Mouse (Mus musculus) layer of hippocampus, postnatal 25 days (tissue): ENCODE data around the gene Efhc2. TPM values are rescaled to one million over a fixed set of nuclear protein-coding genes. Genes with fewer than 3 reads are reported as not detected.
A peak's percentile ranks its signal among the peaks of the same experiment; 100 is the strongest.

Experiments used
- DNase-seq, 2 experiments: peaks; one replicate each; pipeline ENCODE4 v3.0.0; 2022; ENCODE audit warnings: mixed read lengths in 2 of 2, low spot score in 1 of 2; ENCODE audit errors: extremely low spot score in 1 of 2
- total RNA-seq, 2 experiments: library from RNA; stranded (reverse); gene quantifications; 2 replicates each; pipeline ENCODE4 v1.2.3; 2021

The Efhc2 gene
- total RNA-seq = 1 to 10 TPM; 1.0 to 1.6 TPM

- peak in 1 of 2 experiments; percentile 2 for DNase-seq
Measured at GRCm38 (mm10) chrX:17319126-17319583, at the start of gene Efhc2. Gene Efhc2 (minus strand): TSS chrX:17319368.

- DNase-seq = no peak
Measured at GRCm38 (mm10) chrX:17365114-17365513, 45.9 kb upstream of the Efhc2 start.

DNA sequence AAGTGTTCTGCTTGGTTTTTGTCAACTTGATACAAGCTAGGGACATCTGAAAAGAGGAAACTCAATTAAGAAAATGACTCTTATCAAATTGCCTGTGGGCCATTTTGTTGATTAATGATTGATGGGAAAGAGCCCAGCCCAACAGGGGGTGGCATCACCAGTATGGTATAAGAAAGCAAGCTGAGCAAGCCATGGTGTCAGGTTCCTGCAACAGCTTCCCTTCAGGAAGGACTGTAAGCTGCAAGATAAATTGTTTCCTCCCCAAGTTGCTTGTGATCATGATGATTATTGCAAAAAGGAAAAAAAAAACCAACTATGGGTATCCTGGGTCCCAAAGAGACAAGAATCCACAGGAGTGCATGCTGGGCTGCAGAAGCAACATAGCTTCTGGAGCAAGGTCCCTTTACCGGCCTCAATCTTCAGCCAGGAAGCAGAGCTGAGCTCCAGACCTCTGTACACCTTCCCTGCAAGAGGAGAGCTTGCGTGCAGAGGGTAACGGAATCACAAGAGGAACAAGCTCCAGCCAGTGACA is 18.8 kb downstream of the Efhc2 start:
- no peak for DNase-seq

- DNase-seq = no peak
Measured at GRCm38 (mm10) chrX:17283899-17284298, 35.3 kb downstream of the Efhc2 start.

DNA sequence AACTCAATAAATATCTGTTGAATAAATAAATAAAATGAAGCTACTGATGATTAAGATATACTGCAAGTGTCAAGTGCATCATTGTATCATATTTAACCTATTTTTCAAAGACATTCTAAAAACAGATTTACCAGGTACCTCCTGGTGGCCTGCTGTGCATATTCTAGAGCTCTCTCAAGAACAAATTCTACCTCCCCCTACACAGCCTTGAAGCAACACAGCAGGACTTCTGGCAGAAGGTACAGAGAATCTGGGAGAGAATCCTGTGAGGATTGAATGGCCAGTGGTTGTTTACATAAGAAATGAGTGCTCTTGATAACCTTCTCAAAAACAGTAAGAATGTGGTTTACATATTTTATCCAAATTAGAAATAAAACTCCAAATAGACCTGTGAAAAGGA is 94.0 kb downstream of the Efhc2 start:
- no peak for DNase-seq

DNA sequence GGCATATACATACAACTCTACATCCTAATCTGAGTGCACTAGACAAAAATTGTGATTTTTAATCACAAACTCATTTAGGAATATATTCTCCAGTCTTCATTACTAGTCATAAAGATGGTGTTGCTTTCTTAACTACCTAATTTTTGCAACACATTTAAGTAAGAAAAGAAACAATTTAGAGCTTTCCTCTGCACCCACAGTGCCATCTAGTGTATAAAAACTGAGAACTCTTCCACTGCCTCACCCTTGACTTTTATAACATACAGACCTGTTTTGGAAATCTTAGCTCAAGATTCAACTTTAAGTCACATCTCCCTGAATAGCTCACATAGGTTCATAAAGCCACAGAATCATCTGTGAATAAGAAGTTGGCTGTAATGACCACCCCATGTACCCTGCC is 101.7 kb downstream of the Efhc2 start:
- no peak for DNase-seq

GRCm38 (mm10) chrX:17213515-17213914 is 105.7 kb downstream of the Efhc2 start:
- no peak for DNase-seq

GRCm38 (mm10) chrX:17175748-17176147 is 143.4 kb downstream of the Efhc2 start:
- DNase-seq = no peak

DNA sequence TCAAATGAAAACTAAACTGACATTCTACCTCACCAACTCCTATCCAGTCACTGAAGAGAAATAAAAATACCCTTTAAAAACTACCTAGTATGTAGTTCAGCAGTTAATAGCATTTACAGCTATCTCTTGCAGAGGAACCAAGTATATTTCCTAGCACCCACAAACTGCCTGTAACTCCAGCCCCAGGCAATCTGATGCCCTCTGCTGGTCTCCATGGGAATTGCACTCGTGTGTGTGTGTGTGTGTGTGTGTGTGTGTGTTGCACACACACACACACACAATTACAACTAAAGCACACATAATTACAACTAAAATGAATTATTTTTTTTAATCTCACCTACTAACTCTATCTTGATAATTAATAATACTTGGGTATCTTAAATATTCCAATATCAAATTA is 153.5 kb downstream of the Efhc2 start:
- no peak for DNase-seq
